Mouse (Mus musculus): ENCODE data around the gene Tmem59. TPM values are rescaled to one million over a fixed set of nuclear protein-coding genes. Genes with fewer than 3 reads are reported as not detected.

Tmem59 gene
- polyA plus RNA-seq, 1 experiment from 2014 or later: 265 TPM

DNA sequence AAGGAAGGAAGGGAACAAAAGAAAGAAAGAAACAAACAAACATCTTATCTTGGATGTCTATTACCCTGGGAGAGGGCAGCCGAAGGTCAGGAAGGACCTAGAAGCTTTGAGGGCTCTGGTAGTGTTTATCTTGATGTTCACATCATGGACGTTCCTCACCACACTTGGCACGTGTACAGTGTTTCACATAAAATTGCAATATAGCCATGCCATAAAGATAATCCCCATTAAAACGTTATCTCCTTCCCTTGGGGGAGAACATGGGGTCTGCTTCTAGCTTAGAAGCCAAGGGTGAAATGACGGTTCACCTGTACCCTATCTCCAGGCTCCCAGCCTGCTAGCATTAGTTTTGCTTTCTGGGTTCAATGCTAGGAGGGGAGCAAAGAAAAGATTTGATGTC is 11.5 kb upstream of the Tmem59 start:
- no peak overlapping the region for H3K4me3 ChIP-seq (ENCODE audit: low read depth, low read length)
- H3K27me3 ChIP-seq (ENCODE audit: control insufficient read depth, insufficient read depth, low read length): no peaks in the 10 kb centered on the region
- no peak overlapping the region for H3K9ac ChIP-seq (ENCODE audit: low read length)
- no peak overlapping the region for H3K4me2 ChIP-seq (ENCODE audit: low read depth, low read length, severe bottlenecking)
- 88% methylated on average over 5 of the region's 5 CpGs for WGBS
- DNase-seq (ENCODE audit: low spot score) (peak; percentile 10), ATAC-seq (replicated peaks; ENCODE audit: low FRiP score) (no peak)
- no peaks in the 10 kb centered on the region for H3K9me3 ChIP-seq (ENCODE audit: control insufficient read depth, low read length)
- H3K4me1 ChIP-seq (replicated peaks; ENCODE audit: control insufficient read depth, insufficient read depth, low read length): no peaks in the 10 kb centered on the region
- H3K27ac ChIP-seq (ENCODE audit: low read depth, low read length): no peak overlapping the region
- H3K36me3 ChIP-seq (ENCODE audit: control insufficient read depth, insufficient read depth, low read length): peaks cover 3% of the 10 kb centered on the region; the same call in 1 of the 2 replicates

- Histone ChIP-seq H3K4me1 (replicated peaks; ENCODE audit: control insufficient read depth, insufficient read depth, low read length) (no peaks in the 10 kb centered on the region), H3K4me3 (ENCODE audit: low read depth, low read length) (no peak overlapping the region), H3K9ac (ENCODE audit: low read length) (no peak overlapping the region), H3K27ac (ENCODE audit: low read depth, low read length) (no peak overlapping the region), H3K4me2 (ENCODE audit: low read depth, low read length, severe bottlenecking) (no peak overlapping the region), H3K36me3 (ENCODE audit: control insufficient read depth, insufficient read depth, low read length) (peaks cover 3% of the 10 kb centered on the region; the same call in 1 of the 2 replicates), H3K9me3 (ENCODE audit: control insufficient read depth, low read length) (no peaks in the 10 kb centered on the region), H3K27me3 (ENCODE audit: control insufficient read depth, insufficient read depth, low read length) (no peaks in the 10 kb centered on the region)
- DNase-seq (ENCODE audit: low spot score): peak; percentile 27
- 84% methylated on average over 5 of the region's 5 CpGs for WGBS
- ATAC-seq (replicated peaks; ENCODE audit: low FRiP score): no peak
These were observed 10.4 kb upstream of the Tmem59 start for GRCm38 (mm10) chr4:107167798-107168197.

DNA sequence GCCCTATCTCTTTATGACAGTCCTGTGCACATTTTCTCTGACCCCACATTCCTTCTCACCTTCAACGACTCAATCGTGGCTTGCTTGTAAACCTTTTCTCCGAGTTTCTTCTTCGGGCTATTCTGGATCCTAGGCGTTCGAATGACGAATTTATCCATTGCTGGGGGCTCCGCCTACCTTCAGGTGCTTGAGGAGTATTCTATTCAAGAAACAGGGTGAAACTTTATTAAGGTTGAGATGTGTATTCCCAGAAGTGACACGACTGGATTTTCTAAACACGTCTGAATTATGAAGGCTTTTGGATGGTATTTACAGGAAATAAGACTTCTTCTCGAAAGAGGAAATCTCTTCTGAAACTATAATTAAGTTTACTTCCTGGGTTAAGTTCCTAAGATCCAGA is 693 bp upstream of the Tmem59 start:
- WGBS: 53% methylated on average over 11 of the region's 11 CpGs
- Histone ChIP-seq H3K27ac (ENCODE audit: low read depth, low read length) (peak overlapping the region; percentile 96), H3K4me2 (ENCODE audit: low read depth, low read length, severe bottlenecking) (peak overlapping the region; percentile 55), H3K36me3 (ENCODE audit: control insufficient read depth, insufficient read depth, low read length) (peaks cover 4% of the 10 kb centered on the region; the same call in 1 of the 2 replicates), H3K9ac (ENCODE audit: low read length) (peak overlapping the region; percentile 87), H3K4me3 (ENCODE audit: low read depth, low read length) (peak overlapping the region; percentile 97), H3K4me1 (replicated peaks; ENCODE audit: control insufficient read depth, insufficient read depth, low read length) (no peaks in the 10 kb centered on the region; the same call in 1 of the 2 replicates), H3K9me3 (ENCODE audit: control insufficient read depth, low read length) (no peaks in the 10 kb centered on the region), H3K27me3 (ENCODE audit: control insufficient read depth, insufficient read depth, low read length) (no peaks in the 10 kb centered on the region)
- DNase-seq (ENCODE audit: low spot score) (no peak), ATAC-seq (replicated peaks; ENCODE audit: low FRiP score) (no peak)

GRCm38 (mm10) chr4:107178830-107179490 is 761 bp downstream of the Tmem59 start, which contains the start of gene Tceanc2:
TSS of gene Tceanc2 (minus strand) at chr4:107179116.
- peak within 1 kb of the TSS; percentile 55 for H3K4me2 ChIP-seq (ENCODE audit: low read depth, low read length, severe bottlenecking)
- H3K9me3 ChIP-seq (ENCODE audit: control insufficient read depth, low read length): no peaks in the 10 kb centered on the region
- peak within 1 kb of the TSS; percentile 87 for H3K9ac ChIP-seq (ENCODE audit: low read length)
- H3K36me3 ChIP-seq (ENCODE audit: control insufficient read depth, insufficient read depth, low read length): peaks cover 4% of the 10 kb centered on the region; the same call in 1 of the 2 replicates
- H3K4me1 ChIP-seq (replicated peaks; ENCODE audit: control insufficient read depth, insufficient read depth, low read length): no peaks in the 10 kb centered on the region; the same call in 1 of the 2 replicates
- ATAC-seq (replicated peaks; ENCODE audit: low FRiP score): peak; percentile 50
- peak within 1 kb of the TSS; percentile 97 for H3K4me3 ChIP-seq (ENCODE audit: low read depth, low read length)
- peak; percentile 77 for DNase-seq (ENCODE audit: low spot score)
- no peaks in the 10 kb centered on the region for H3K27me3 ChIP-seq (ENCODE audit: control insufficient read depth, insufficient read depth, low read length)
- H3K27ac ChIP-seq (ENCODE audit: low read depth, low read length): peak within 1 kb of the TSS; percentile 96
- under 1% methylated on average over 47 of the region's 47 CpGs for WGBS

- H3K4me1 ChIP-seq (replicated peaks; ENCODE audit: control insufficient read depth, insufficient read depth, low read length): no peaks in the 10 kb centered on the region; the same call in 1 of the 2 replicates
- WGBS: 14% methylated on average over 8 of the region's 8 CpGs
- no peak for ATAC-seq (replicated peaks; ENCODE audit: low FRiP score)
- no peaks in the 10 kb centered on the region for H3K27me3 ChIP-seq (ENCODE audit: control insufficient read depth, insufficient read depth, low read length)
- H3K4me3 ChIP-seq (ENCODE audit: low read depth, low read length): peak overlapping the region; percentile 97
- H3K27ac ChIP-seq (ENCODE audit: low read depth, low read length): peak overlapping the region; percentile 96; the same call in 1 of the 2 replicates
- peak overlapping the region; percentile 55 for H3K4me2 ChIP-seq (ENCODE audit: low read depth, low read length, severe bottlenecking)
- no peak for DNase-seq (ENCODE audit: low spot score)
- H3K36me3 ChIP-seq (ENCODE audit: control insufficient read depth, insufficient read depth, low read length): peaks cover 4% of the 10 kb centered on the region; the same call in 1 of the 2 replicates
- H3K9me3 ChIP-seq (ENCODE audit: control insufficient read depth, low read length): no peaks in the 10 kb centered on the region
- peak overlapping the region; percentile 87 for H3K9ac ChIP-seq (ENCODE audit: low read length)
These were observed 1.4 kb downstream of the Tmem59 start for GRCm38 (mm10) chr4:107179561-107179960.

GRCm38 (mm10) chr4:107180746-107181145 is 2.5 kb downstream of the Tmem59 start:
- Histone ChIP-seq H3K4me1 (replicated peaks; ENCODE audit: control insufficient read depth, insufficient read depth, low read length) (no peaks in the 10 kb centered on the region; the same call in 1 of the 2 replicates), H3K27ac (ENCODE audit: low read depth, low read length) (no peak overlapping the region), H3K4me2 (ENCODE audit: low read depth, low read length, severe bottlenecking) (no peak overlapping the region), H3K9me3 (ENCODE audit: control insufficient read depth, low read length) (no peaks in the 10 kb centered on the region), H3K27me3 (ENCODE audit: control insufficient read depth, insufficient read depth, low read length) (no peaks in the 10 kb centered on the region), H3K4me3 (ENCODE audit: low read depth, low read length) (no peak overlapping the region), H3K36me3 (ENCODE audit: control insufficient read depth, insufficient read depth, low read length) (no peaks in the 10 kb centered on the region), H3K9ac (ENCODE audit: low read length) (no peak overlapping the region)
- ATAC-seq (replicated peaks; ENCODE audit: low FRiP score) (no peak), DNase-seq (ENCODE audit: low spot score) (no peak)

DNA sequence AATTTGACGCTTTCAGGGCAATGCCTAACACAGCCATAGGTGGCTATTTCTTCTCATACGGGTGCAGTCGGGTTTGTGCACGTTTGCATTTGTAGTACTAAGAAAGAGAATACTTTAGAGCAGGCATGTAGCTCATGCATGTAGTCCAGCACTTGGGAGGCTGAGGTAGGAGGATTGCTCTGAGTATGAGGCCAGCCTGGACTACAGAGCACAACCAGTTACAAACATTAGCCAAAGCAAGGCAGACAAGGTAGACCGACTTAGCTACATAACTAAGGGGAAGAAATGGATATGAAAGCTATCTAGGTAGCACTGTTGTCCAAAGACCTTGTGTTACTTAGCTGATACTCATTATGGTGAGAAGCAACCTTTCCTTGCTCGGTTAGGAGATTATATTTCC is 3.7 kb downstream of the Tmem59 start:
- H3K9ac ChIP-seq (ENCODE audit: low read length): no peak overlapping the region
- no peaks in the 10 kb centered on the region for H3K36me3 ChIP-seq (ENCODE audit: control insufficient read depth, insufficient read depth, low read length)
- DNase-seq (ENCODE audit: low spot score) (no peak), ATAC-seq (replicated peaks; ENCODE audit: low FRiP score) (no peak)
- H3K4me3 ChIP-seq (ENCODE audit: low read depth, low read length): no peak overlapping the region
- H3K4me2 ChIP-seq (ENCODE audit: low read depth, low read length, severe bottlenecking): no peak overlapping the region
- H3K9me3 ChIP-seq (ENCODE audit: control insufficient read depth, low read length): no peaks in the 10 kb centered on the region
- no peaks in the 10 kb centered on the region for H3K27me3 ChIP-seq (ENCODE audit: control insufficient read depth, insufficient read depth, low read length)
- WGBS: 83% methylated on average over 6 of the region's 6 CpGs
- H3K27ac ChIP-seq (ENCODE audit: low read depth, low read length): no peak overlapping the region
- no peaks in the 10 kb centered on the region; the same call in 1 of the 2 replicates for H3K4me1 ChIP-seq (replicated peaks; ENCODE audit: control insufficient read depth, insufficient read depth, low read length)

- Histone ChIP-seq H3K4me2 (ENCODE audit: low read depth, low read length, severe bottlenecking) (no peak overlapping the region), H3K27me3 (ENCODE audit: control insufficient read depth, insufficient read depth, low read length) (no peaks in the 10 kb centered on the region), H3K9ac (ENCODE audit: low read length) (no peak overlapping the region), H3K36me3 (ENCODE audit: control insufficient read depth, insufficient read depth, low read length) (no peaks in the 10 kb centered on the region; the same call in 1 of the 2 replicates), H3K4me3 (ENCODE audit: low read depth, low read length) (no peak overlapping the region), H3K4me1 (replicated peaks; ENCODE audit: control insufficient read depth, insufficient read depth, low read length) (no peaks in the 10 kb centered on the region), H3K9me3 (ENCODE audit: control insufficient read depth, low read length) (no peaks in the 10 kb centered on the region), H3K27ac (ENCODE audit: low read depth, low read length) (no peak overlapping the region)
- DNase-seq (ENCODE audit: low spot score) (no peak), ATAC-seq (replicated peaks; ENCODE audit: low FRiP score) (no peak)
- 83% methylated on average over 2 of the region's 2 CpGs for WGBS
These were observed 4.6 kb downstream of the Tmem59 start for GRCm38 (mm10) chr4:107182796-107183195.

GRCm38 (mm10) chr4:107183203-107183602 is 5.0 kb downstream of the Tmem59 start:
- H3K27ac ChIP-seq (ENCODE audit: low read depth, low read length): no peak overlapping the region
- no peaks in the 10 kb centered on the region for H3K4me1 ChIP-seq (replicated peaks; ENCODE audit: control insufficient read depth, insufficient read depth, low read length)
- H3K4me3 ChIP-seq (ENCODE audit: low read depth, low read length): no peak overlapping the region
- H3K4me2 ChIP-seq (ENCODE audit: low read depth, low read length, severe bottlenecking): no peak overlapping the region
- DNase-seq (ENCODE audit: low spot score) (no peak), ATAC-seq (replicated peaks; ENCODE audit: low FRiP score) (no peak)
- H3K9me3 ChIP-seq (ENCODE audit: control insufficient read depth, low read length): no peaks in the 10 kb centered on the region
- WGBS: 94% methylated on average over 4 of the region's 4 CpGs
- H3K27me3 ChIP-seq (ENCODE audit: control insufficient read depth, insufficient read depth, low read length): no peaks in the 10 kb centered on the region
- no peak overlapping the region for H3K9ac ChIP-seq (ENCODE audit: low read length)
- H3K36me3 ChIP-seq (ENCODE audit: control insufficient read depth, insufficient read depth, low read length): no peaks in the 10 kb centered on the region; the same call in 1 of the 2 replicates
